Mouse (Mus musculus) myocyte (in vitro differentiated cells): ENCODE measurements around the gene Arl15.

Experiments used
- E2F4 ChIP-seq: IDR thresholded peaks from one replicate; pipeline ENCODE4 v1.6.1; 2011; ENCODE audit warnings: mild to moderate bottlenecking, control low read depth, moderate library complexity; ENCODE audit not compliant: insufficient read depth
- MAX ChIP-seq: IDR thresholded peaks from one replicate; pipeline ENCODE4 v1.6.1; 2011; ENCODE audit warnings: low read depth, mild to moderate bottlenecking, control low read depth
- MYOD1 ChIP-seq, 3 experiments: IDR thresholded peaks; one replicate each; pipeline ENCODE4 v1.6.1; 2011; ENCODE audit warnings: control low read depth in 2 of 3, low read depth in 2 of 3, mild to moderate bottlenecking in 2 of 3, moderate library complexity in 1 of 3; ENCODE audit not compliant: insufficient read length in 2 of 3, control insufficient read depth in 1 of 3
- POLR2A ChIP-seq: IDR thresholded peaks from one replicate; pipeline ENCODE4 v1.6.1; 2011; ENCODE audit warnings: low read depth, mild to moderate bottlenecking, control low read depth, moderate library complexity; ENCODE audit not compliant: insufficient read length
- REST ChIP-seq: IDR thresholded peaks from one replicate; pipeline ENCODE4 v1.6.1; 2011; ENCODE audit warnings: mild to moderate bottlenecking, control low read depth, moderate library complexity; ENCODE audit not compliant: insufficient read depth, insufficient read length
- USF1 ChIP-seq: IDR thresholded peaks from one replicate; pipeline ENCODE4 v1.6.1; 2011; ENCODE audit warnings: low read depth, mild to moderate bottlenecking, control low read depth, moderate library complexity

- TF ChIP-seq POLR2A, result no peak
- no peak for TF ChIP-seq MAX
- no peak for TF ChIP-seq E2F4
- no peak for TF ChIP-seq USF1
- no peak for TF ChIP-seq REST
- TF ChIP-seq MYOD1 (IDR thresholded peaks at IDR 0.05; ENCODE audit: control insufficient read depth in 1 of 3, insufficient read length in 2 of 3, low read depth in 2 of 3), result no peak
Observed at GRCm38 (mm10) chr13:114106083-114106482, 311.8 kb downstream of the Arl15 start.
